Comparison of ENCODE assay signal across 21 mouse cellular contexts in the genomic region with DNA sequence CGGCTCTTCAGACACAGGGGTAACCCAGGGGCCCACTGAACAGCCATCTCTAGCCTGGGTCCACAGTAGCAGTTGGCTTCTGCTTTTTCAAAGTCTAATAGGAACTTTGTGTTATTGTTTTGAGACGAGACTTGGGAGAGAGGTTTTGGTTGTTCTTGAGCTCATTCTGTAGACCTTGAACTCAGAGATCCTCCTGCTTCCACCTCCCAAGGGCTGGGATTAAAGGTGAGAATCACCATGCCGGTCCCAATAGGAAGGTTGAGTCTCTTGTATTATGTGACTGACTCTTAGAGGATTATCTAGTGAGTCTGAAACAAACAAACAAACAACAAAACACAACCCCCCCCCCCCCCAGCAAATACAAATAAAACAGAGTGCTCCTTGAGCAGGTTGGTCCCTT. TPM values are rescaled to one million over a fixed set of nuclear protein-coding genes. Genes with fewer than 3 reads are reported as not detected.
DNase-seq lines count a peak whose midpoint lies in the region; ATAC-seq and TF ChIP-seq lines count a peak whose summit lies in the region.
"Had no signal": no experiment of that assay in that cellular context is flagged by ENCODE, and none has a peak within 500 bp of the region (broad histone marks: within the 10 kb centered on the region; RNA-seq: fewer than 3 reads in every experiment).

No protein-coding gene starts in this region.

- H3K79me2 ChIP-seq in liver, adult 2 months (ENCODE audit: control insufficient read depth, insufficient read depth, low read length), result no peaks in the 10 kb centered on the region

- WGBS in intestine, postnatal 0 days, result 68% methylated on average over 3 of the region's 3 CpGs
- 79% methylated on average over 3 of the region's 3 CpGs for WGBS in intestine, embryonic 16.5 days
- 89% methylated on average over 3 of the region's 3 CpGs for WGBS in kidney, postnatal 0 days
- 56% methylated on average over 3 of the region's 3 CpGs for WGBS in liver, adult 2 months
- WGBS in liver, embryonic 11.5 days, result 82% methylated on average over 3 of the region's 3 CpGs
- 61% methylated on average over 3 of the region's 3 CpGs for WGBS in liver, postnatal 0 days (ENCODE audit: insufficient replicate concordance)

- no peak for TF ChIP-seq EP300 in liver, postnatal 0 days (IDR thresholded peaks at IDR 0.05; ENCODE audit: low read depth)

- no peaks in the 10 kb centered on the region for H3K9me3 ChIP-seq in intestine, postnatal 0 days (ENCODE audit: control insufficient read depth)
- H3K9me3 ChIP-seq in intestine, embryonic 16.5 days (ENCODE audit: control insufficient read depth, low read length), result no peaks in the 10 kb centered on the region
- no peaks in the 10 kb centered on the region for H3K9me3 ChIP-seq in kidney, postnatal 0 days (replicated peaks; ENCODE audit: low read length)
- no peaks in the 10 kb centered on the region for H3K9me3 ChIP-seq in liver, embryonic 11.5 days (ENCODE audit: control insufficient read depth, low read length)
- no peaks in the 10 kb centered on the region for H3K9me3 ChIP-seq in liver, postnatal 0 days (ENCODE audit: low read length)
- H3K9me3 ChIP-seq: embryonic facial prominence, embryonic 12.5 days; forebrain, embryonic 15.5 days; G1E; heart, embryonic 10.5 days had no signal

- no peak overlapping the region for H3K4me2 ChIP-seq in intestine, postnatal 0 days (replicated peaks; ENCODE audit: low read depth)
- H3K4me2 ChIP-seq in intestine, embryonic 16.5 days (ENCODE audit: low read depth, low read length), result no peak overlapping the region
- H3K4me2 ChIP-seq in kidney, postnatal 0 days (ENCODE audit: low read length), result no peak overlapping the region
- no peak overlapping the region for H3K4me2 ChIP-seq in liver, embryonic 11.5 days
- no peak overlapping the region for H3K4me2 ChIP-seq in liver, postnatal 0 days (ENCODE audit: low read depth, low read length)
- H3K4me2 ChIP-seq: embryonic facial prominence, embryonic 12.5 days; forebrain, embryonic 15.5 days had no signal

- H3K27me3 ChIP-seq in intestine, postnatal 0 days (replicated peaks; ENCODE audit: control insufficient read depth, insufficient read depth, low read length), result no peaks in the 10 kb centered on the region
- H3K27me3 ChIP-seq in intestine, embryonic 16.5 days (replicated peaks; ENCODE audit: control insufficient read depth, insufficient read depth, low read length), result no peaks in the 10 kb centered on the region
- H3K27me3 ChIP-seq in kidney, postnatal 0 days (ENCODE audit: insufficient read depth, low read length), result no peaks in the 10 kb centered on the region
- no peaks in the 10 kb centered on the region for H3K27me3 ChIP-seq in liver, adult 2 months (ENCODE audit: control insufficient read depth, insufficient read depth, low read length)
- no peaks in the 10 kb centered on the region for H3K27me3 ChIP-seq in liver, embryonic 11.5 days (replicated peaks; ENCODE audit: control insufficient read depth, insufficient read depth, low read length)
- no peaks in the 10 kb centered on the region for H3K27me3 ChIP-seq in liver, postnatal 0 days (ENCODE audit: insufficient read depth, low read length)
- H3K27me3 ChIP-seq: embryonic facial prominence, embryonic 12.5 days; forebrain, embryonic 15.5 days had no signal

- no peak for TF ChIP-seq CTCF in intestine, postnatal 0 days (IDR thresholded peaks at IDR 0.05; ENCODE audit: low read depth)
- TF ChIP-seq CTCF in kidney, postnatal 0 days (IDR thresholded peaks at IDR 0.05; ENCODE audit: low read depth), result no peak
- TF ChIP-seq CTCF in liver, adult 2 months (IDR thresholded peaks at IDR 0.05; ENCODE audit: low read depth, low read length), result no peak
- TF ChIP-seq CTCF in liver, postnatal 0 days (IDR thresholded peaks at IDR 0.05; ENCODE audit: low read depth), result no peak

- DNase-seq in kidney, postnatal 0 days (ENCODE audit: low spot score), result no peak
- no peak for DNase-seq in kidney, adult 11 months
- DNase-seq in liver, adult 2 months (ENCODE audit: extremely low read depth, low read depth, low spot score), result no peak
- DNase-seq in liver, embryonic 11.5 days (ENCODE audit: low spot score), result no peak
- DNase-seq in liver, postnatal 0 days, result no peak
- no peak for DNase-seq in embryo, embryonic 11 days
- DNase-seq: adrenal gland, adult 8-10 months; adrenal gland, postnatal 36 days; B cell, adult 2 months; cerebellum, adult 2 months; cerebellum, postnatal 14 days; gastrocnemius, postnatal 10 days; heart, adult 18-20 months had no signal

- peaks cover 42% of the 10 kb centered on the region for H3K36me3 ChIP-seq in intestine, postnatal 0 days (ENCODE audit: control insufficient read depth, insufficient read depth)
- H3K36me3 ChIP-seq in intestine, embryonic 16.5 days (ENCODE audit: control insufficient read depth, insufficient read depth, low read length), result 0 out of 2 replicates have a peak, but pooled peaks cover 3% of the 10 kb centered on the region
- peaks cover 14% of the 10 kb centered on the region for H3K36me3 ChIP-seq in kidney, postnatal 0 days (ENCODE audit: insufficient read depth, low read length)
- peaks cover 1% of the 10 kb centered on the region; the same call in 1 of the 2 replicates for H3K36me3 ChIP-seq in liver, adult 2 months (ENCODE audit: control insufficient read depth, insufficient read depth, low read length)
- peaks cover 14% of the 10 kb centered on the region for H3K36me3 ChIP-seq in liver, embryonic 11.5 days (ENCODE audit: control insufficient read depth, insufficient read depth, low read length)
- peaks cover 33% of the 10 kb centered on the region for H3K36me3 ChIP-seq in liver, postnatal 0 days (replicated peaks; ENCODE audit: insufficient read depth, low read length)

- no peak for TF ChIP-seq POLR2A in liver, adult 2 months (IDR thresholded peaks at IDR 0.05; ENCODE audit: extremely low read depth, insufficient read depth, low read length)

- no peak overlapping the region for H3K4me3 ChIP-seq in intestine, postnatal 0 days (ENCODE audit: low read depth, low read length)
- no peak overlapping the region for H3K4me3 ChIP-seq in intestine, embryonic 16.5 days (ENCODE audit: low read length)
- no peak overlapping the region for H3K4me3 ChIP-seq in kidney, postnatal 0 days (replicated peaks; ENCODE audit: low read depth, low read length)
- H3K4me3 ChIP-seq in liver, adult 2 months (ENCODE audit: insufficient read depth, low read depth, low read length), result no peak overlapping the region
- no peak overlapping the region for H3K4me3 ChIP-seq in liver, embryonic 11.5 days (ENCODE audit: low read depth, low read length)
- H3K4me3 ChIP-seq in liver, postnatal 0 days (ENCODE audit: low read depth, low read length), result no peak overlapping the region
- H3K4me3 ChIP-seq: embryonic facial prominence, embryonic 12.5 days; forebrain, embryonic 15.5 days; heart, embryonic 10.5 days had no signal

- H3K4me1 ChIP-seq in intestine, postnatal 0 days (replicated peaks; ENCODE audit: control insufficient read depth, insufficient read depth, low read length), result 0 out of 2 replicates have a peak, but pooled peaks cover 7% of the 10 kb centered on the region
- H3K4me1 ChIP-seq in intestine, embryonic 16.5 days (ENCODE audit: control insufficient read depth, insufficient read depth, low read length), result peaks cover 12% of the 10 kb centered on the region
- H3K4me1 ChIP-seq in kidney, postnatal 0 days (replicated peaks; ENCODE audit: insufficient read depth, low read length), result no peaks in the 10 kb centered on the region
- peaks cover 29% of the 10 kb centered on the region for H3K4me1 ChIP-seq in liver, adult 2 months (ENCODE audit: control insufficient read depth, insufficient read depth, low read length)
- 0 out of 2 replicates have a peak, but pooled peaks cover 2% of the 10 kb centered on the region for H3K4me1 ChIP-seq in liver, embryonic 11.5 days (replicated peaks; ENCODE audit: control insufficient read depth, insufficient read depth, low read length)
- peaks cover 16% of the 10 kb centered on the region for H3K4me1 ChIP-seq in liver, postnatal 0 days (ENCODE audit: insufficient read depth)
- H3K4me1 ChIP-seq: embryonic facial prominence, embryonic 12.5 days; forebrain, embryonic 15.5 days had no signal

- no peak overlapping the region for H3K9ac ChIP-seq in intestine, postnatal 0 days (ENCODE audit: low read depth, low read length)
- no peak overlapping the region for H3K9ac ChIP-seq in intestine, embryonic 16.5 days (ENCODE audit: low read depth, low read length)
- H3K9ac ChIP-seq in kidney, postnatal 0 days (ENCODE audit: low read depth, low read length), result no peak overlapping the region
- no peak overlapping the region for H3K9ac ChIP-seq in liver, adult 2 months (ENCODE audit: low read depth, low read length)
- no peak overlapping the region for H3K9ac ChIP-seq in liver, embryonic 11.5 days (ENCODE audit: low read depth, low read length)
- no peak overlapping the region; the same call in 1 of the 2 replicates for H3K9ac ChIP-seq in liver, postnatal 0 days (replicated peaks)
- H3K9ac ChIP-seq: embryonic facial prominence, embryonic 12.5 days; forebrain, embryonic 15.5 days had no signal

- no peak for ATAC-seq in intestine, postnatal 0 days
- no peak for ATAC-seq in intestine, embryonic 16.5 days
- ATAC-seq in kidney, postnatal 0 days (replicated peaks; ENCODE audit: low FRiP score, low read depth), result no peak
- ATAC-seq in liver, embryonic 11.5 days (replicated peaks; ENCODE audit: low FRiP score), result no peak
- no peak for ATAC-seq in liver, postnatal 0 days
- ATAC-seq: CD4-positive, CD25-positive, alpha-beta regulatory T cell, adult 4 months; forebrain, embryonic 15.5 days had no signal

- H3K27ac ChIP-seq in intestine, postnatal 0 days (ENCODE audit: low read depth, low read length), result peak overlapping the region; percentile 60; the same call in 1 of the 2 replicates
- H3K27ac ChIP-seq in intestine, embryonic 16.5 days (ENCODE audit: low read length), result no peak overlapping the region
- H3K27ac ChIP-seq in kidney, postnatal 0 days, result peak overlapping the region; percentile 13; the same call in 1 of the 2 replicates
- H3K27ac ChIP-seq in liver, adult 2 months (replicated peaks; ENCODE audit: insufficient read depth, low read depth, low read length), result peak overlapping the region; percentile 65
- no peak overlapping the region for H3K27ac ChIP-seq in liver, embryonic 11.5 days (ENCODE audit: low read depth, low read length)
- peak overlapping the region; percentile 12; the same call in 1 of the 2 replicates for H3K27ac ChIP-seq in liver, postnatal 0 days (ENCODE audit: low read depth)
- H3K27ac ChIP-seq: embryonic facial prominence, embryonic 12.5 days; forebrain, embryonic 15.5 days; heart, embryonic 10.5 days had no signal

RNA-seq across cellular contexts. Expression of gene Slc36a1, which starts 14.3 kb away (rescaled TPM):
- polyA plus RNA-seq in intestine, postnatal 0 days (2015; fragmentation: Nextera tagmentation; extraction: Ambion mirVana), result 4.3 and 5.4 TPM in 2 replicates
- 2.4 and 2.8 TPM in 2 replicates for polyA plus RNA-seq in intestine, embryonic 16.5 days (2015; fragmentation: Nextera tagmentation; extraction: Ambion mirVana)
- polyA plus RNA-seq in kidney, postnatal 0 days (2015; fragmentation: Nextera tagmentation; extraction: Ambion mirVana), result 1.9 and 2.1 TPM in 2 replicates
- 7.0 and 12.9 TPM in 2 replicates for total RNA-seq in liver, adult 2 months (2014; rRNA removed)
- 24.0 and 26.2 TPM in 2 replicates for polyA plus RNA-seq in liver, adult 2 months (2012; rRNA removed)
- polyA plus RNA-seq in liver, embryonic 11.5 days (2014; fragmentation: Nextera tagmentation; extraction: Ambion mirVana), result 2.0 and 2.9 TPM in 2 replicates
- 1.0 and 1.7 TPM in 2 replicates for polyA plus RNA-seq in liver, postnatal 0 days (2015; fragmentation: Nextera tagmentation; extraction: Ambion mirVana)

RNA-seq across cellular contexts. Expression of gene Slc36a2, which starts 33.6 kb away (rescaled TPM):
- polyA plus RNA-seq in intestine, postnatal 0 days (2015; fragmentation: Nextera tagmentation; extraction: Ambion mirVana), result not detected in 2 replicates
- 0.32 and 0.70 TPM in 2 replicates for polyA plus RNA-seq in intestine, embryonic 16.5 days (2015; fragmentation: Nextera tagmentation; extraction: Ambion mirVana)
- polyA plus RNA-seq in kidney, postnatal 0 days (2015; fragmentation: Nextera tagmentation; extraction: Ambion mirVana), result 0.27 and 0.43 TPM in 2 replicates
- total RNA-seq in liver, adult 2 months (2014; rRNA removed), result 0.54 TPM in 1 of 2 replicates, not detected in the other
- polyA plus RNA-seq in liver, adult 2 months (2012; rRNA removed), result not detected in 2 replicates
- 5.5 and 5.8 TPM in 2 replicates for polyA plus RNA-seq in liver, embryonic 11.5 days (2014; fragmentation: Nextera tagmentation; extraction: Ambion mirVana)
- polyA plus RNA-seq in liver, postnatal 0 days (2015; fragmentation: Nextera tagmentation; extraction: Ambion mirVana), result 5.7 and 6.7 TPM in 2 replicates
- polyA plus RNA-seq: CD4-positive, CD25-positive, alpha-beta regulatory T cell, adult 4 months; forebrain, embryonic 11.5 days; forebrain, embryonic 15.5 days; G1E had no signal

Comparison
In these comparisons a context has a peak if more than half of its experiments do, and no peak if none do; other contexts are left out.
1. H3K27ac ChIP-seq: peak in intestine, postnatal 0 days (single experiment), kidney, postnatal 0 days (single experiment), liver, adult 2 months (single experiment) and liver, postnatal 0 days (single experiment); none in intestine, embryonic 16.5 days (single experiment) and liver, embryonic 11.5 days (single experiment).